Mouse (Mus musculus): ENCODE results near the gene Ankrd54. TPM values are rescaled to one million over a fixed set of nuclear protein-coding genes. Genes with fewer than 3 reads are reported as not detected.

The Ankrd54 gene
- total RNA-seq (2017) = 19.2 and 22.6 TPM in 2 replicates

DNA sequence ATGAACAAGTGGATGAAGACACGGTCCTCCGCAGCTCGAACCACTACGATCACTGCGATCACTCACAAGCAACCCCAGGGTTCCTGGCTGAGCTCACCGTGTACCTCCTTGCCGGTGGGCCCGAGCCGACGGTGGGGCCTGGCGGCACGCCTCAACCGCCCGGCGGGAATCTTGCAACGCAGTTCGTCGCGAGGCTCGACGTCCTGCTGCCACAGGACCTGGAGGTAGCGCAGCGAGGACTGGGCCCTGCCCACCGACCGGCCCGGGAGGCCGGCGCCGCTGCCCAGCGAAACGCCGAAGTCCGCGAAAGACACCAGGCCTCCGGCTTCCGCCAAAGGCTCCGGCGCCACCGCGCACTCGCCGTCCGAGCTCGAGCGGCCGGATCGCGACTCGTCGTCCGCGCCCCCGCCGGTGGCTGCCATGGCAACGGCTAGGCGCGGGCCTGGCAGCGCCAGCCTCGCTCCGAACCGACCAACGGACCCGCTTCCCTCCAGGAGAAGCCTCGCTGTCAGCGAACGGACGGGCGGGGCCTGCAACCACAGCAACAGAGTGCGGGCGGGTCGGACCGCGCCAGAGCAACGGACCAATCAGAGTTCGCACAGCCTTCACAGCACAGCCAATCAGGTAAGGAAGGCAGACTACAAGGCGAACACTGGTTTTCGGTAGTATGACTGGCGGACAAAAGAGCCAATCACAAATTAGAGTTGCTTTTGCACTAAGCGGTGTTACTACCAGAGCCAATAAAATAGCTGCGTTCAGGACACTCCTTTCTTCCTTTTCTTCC, at the start of gene Ankrd54:
Gene Ankrd54 (minus strand): TSS at position 518 of the 784 bp plus-strand sequence.
- ATAC-seq (ENCODE audit: extremely low read depth, insufficient number of reproducible peaks, low FRiP score, poor library complexity, severe bottlenecking) = peak; percentile 97

DNA sequence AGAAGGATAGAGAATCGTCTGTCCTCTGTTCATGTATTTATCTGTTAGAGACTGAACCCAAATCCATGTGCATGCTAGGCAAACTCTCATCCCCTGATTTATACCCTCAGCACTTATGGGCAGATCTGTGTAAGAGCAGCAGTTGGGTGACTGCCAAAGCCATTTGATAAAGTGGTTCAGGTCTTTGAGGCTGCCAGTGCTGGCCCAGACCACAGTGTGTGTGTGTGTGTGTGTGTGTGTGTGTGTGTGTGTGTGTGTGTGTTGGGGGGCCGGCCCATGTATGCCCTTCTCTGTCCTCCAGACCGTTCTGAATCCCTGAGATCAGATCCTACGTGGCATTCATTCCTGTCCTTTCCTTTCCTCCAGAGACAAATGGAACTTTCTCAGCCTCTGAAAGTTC, 49.1 kb upstream of the Ankrd54 start:
- no peak for ATAC-seq (ENCODE audit: extremely low read depth, insufficient number of reproducible peaks, low FRiP score, poor library complexity, severe bottlenecking)

DNA sequence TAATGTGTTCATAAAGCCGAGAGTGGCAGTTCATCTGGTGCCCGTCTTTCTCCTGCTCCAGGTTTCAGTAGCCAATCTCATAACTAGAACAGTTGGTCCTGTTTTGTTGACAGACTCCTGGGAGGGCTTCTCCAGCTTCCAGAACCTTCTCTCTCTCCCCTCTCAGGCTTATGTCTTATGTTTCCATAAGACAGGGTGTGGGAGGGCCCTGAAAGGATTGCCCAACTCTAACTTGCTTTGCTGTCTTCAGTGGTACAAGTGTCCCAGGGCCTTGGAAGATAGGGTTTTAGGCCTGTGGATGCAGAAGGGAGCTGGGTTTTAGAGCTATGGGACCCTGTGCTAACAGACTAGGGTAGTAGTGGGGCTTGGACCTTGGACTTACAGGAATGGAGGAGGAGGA, 47.8 kb upstream of the Ankrd54 start:
- no peak for ATAC-seq (ENCODE audit: extremely low read depth, insufficient number of reproducible peaks, low FRiP score, poor library complexity, severe bottlenecking)

DNA sequence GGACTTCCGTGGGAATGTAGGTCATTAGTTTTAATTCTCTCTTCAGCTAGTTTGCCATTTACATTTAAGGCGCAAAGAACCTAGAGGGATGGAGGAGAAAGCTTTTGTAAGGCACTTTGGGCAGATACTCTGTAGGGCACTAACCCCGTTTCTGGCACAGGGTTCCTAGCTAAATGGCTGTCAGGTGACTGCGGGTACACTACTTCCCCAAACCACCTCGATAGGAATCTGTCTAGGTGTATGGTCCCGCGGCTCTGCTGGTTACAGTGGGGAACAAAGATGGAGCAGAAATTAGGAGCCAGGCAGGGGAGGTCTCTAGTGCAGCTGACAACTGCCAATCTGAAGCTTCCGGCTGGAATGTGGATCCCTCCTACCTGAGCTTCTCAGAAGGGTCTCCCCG, 47.3 kb upstream of the Ankrd54 start:
- no peak for ATAC-seq (ENCODE audit: extremely low read depth, insufficient number of reproducible peaks, low FRiP score, poor library complexity, severe bottlenecking)

DNA sequence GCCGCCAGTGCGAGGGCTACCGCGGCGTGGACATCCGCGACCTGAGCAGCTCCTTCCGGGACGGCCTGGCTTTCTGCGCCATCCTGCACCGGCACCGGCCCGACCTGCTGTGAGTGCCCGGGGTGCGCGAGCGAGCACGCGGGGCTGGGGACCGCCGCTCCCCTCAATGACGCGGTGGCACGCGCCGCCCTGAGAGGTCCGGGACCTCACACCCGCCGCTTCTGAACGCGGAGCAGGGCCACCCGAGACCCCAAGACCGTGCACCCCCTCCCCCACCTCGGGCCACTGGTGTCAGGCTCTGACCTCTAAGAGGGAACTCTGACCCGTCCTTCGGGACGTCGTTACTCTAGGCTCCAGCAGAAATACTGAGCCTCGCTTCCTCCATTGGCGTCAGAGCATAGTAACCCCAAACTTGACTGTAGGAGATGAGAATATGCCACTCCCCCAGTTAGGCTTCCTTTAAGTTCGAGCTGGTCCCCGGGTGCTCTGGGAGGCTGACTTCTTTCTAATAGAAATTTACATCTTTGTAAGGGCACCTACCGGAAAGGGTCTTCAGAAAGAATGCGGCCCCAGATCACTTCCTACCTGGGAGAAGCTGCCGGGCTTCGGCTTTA, 46.7 kb upstream of the Ankrd54 start:
- peak; percentile 9; the same call in 1 of the 2 replicates for ATAC-seq (ENCODE audit: extremely low read depth, insufficient number of reproducible peaks, low FRiP score, poor library complexity, severe bottlenecking)

DNA sequence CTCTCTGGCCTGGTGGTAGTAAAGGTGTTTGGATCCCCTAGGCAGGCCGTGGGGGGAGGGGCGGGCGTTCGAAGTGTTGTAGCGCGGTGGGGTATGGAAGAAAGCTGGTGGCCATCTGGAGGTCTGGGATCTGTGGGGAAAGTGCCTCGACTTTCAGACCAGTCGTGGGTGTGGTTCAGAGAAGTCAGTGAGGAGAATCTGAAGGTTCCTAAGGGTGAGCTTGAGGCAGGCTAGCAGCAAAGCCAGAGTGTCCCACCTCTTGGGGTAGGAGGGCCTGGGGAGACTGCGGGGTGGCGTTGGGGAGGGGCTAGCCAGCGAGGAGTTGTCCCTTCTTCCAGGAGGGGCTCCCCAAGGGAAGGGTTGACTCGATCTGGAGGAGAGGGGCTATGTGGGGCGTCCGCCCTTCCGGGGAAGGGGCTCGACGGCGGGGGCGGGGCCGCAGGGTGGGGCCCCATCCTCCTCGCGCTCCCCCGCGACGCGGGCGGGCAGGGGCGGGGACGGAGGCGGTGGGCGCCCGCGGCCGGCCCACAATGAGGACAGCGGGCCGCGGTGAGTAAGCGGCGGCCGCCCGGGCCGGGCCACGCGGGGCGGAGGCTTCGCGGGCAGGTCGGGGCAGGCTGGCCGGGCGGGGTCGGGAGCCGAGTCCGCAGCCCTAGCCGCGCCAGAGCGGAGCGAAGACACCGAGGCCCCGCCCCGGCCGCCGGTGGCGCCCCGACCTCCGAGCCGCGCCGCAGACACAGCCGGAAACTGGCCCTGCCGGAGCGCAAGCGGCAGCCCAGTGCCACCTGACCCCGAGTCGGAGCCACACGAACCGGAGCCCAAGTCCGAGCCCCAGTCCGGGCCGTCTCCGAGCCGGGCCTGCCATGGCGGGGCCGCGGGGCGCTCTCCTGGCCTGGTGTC, 46.0 kb upstream of the Ankrd54 start, which contains the start of gene Micall1:
Gene Micall1 (plus strand): TSS at position 478 of the 900 bp plus-strand sequence.
- peak; percentile 45 for ATAC-seq (ENCODE audit: extremely low read depth, insufficient number of reproducible peaks, low FRiP score, poor library complexity, severe bottlenecking)

DNA sequence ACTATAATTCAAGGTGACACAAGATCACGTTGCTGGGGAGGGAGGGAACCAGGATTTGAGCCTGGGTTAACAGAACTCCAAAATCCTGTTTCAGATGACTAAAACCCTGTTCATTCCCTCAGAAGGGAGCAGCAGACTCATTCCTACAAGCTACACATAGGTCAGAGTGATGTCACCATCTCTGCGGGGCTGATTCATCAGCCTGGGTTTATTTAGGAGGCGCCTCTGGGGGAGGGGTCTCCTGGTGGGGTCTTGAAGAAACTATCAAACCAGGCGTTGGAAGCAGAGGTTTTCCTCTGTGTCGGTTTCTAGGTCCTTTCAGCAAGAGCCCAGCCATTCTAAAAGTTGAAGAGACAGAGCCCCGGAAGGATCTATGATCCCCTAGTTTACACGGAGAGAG, 45.3 kb upstream of the Ankrd54 start:
- no peak for ATAC-seq (ENCODE audit: extremely low read depth, insufficient number of reproducible peaks, low FRiP score, poor library complexity, severe bottlenecking)

DNA sequence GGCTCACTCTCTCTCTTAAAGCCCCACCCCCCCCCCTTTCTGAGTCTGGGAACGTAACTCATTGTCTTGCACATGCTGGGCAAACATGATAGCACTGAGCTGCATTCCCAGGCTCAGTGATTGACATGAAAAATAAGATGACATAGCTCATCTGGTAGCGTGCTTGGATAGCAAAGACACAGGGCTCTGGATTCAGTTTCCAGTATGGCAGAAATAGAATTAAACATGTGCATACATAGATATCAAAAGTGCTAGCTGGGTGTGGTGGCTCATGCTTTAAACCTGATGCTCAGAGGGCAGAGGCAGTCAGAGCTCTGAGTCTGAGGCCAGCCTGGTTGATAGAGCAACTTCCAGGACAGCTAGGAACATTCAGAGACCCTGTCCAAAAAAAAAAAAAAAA, 43.1 kb upstream of the Ankrd54 start:
- ATAC-seq (ENCODE audit: extremely low read depth, insufficient number of reproducible peaks, low FRiP score, poor library complexity, severe bottlenecking) = no peak

DNA sequence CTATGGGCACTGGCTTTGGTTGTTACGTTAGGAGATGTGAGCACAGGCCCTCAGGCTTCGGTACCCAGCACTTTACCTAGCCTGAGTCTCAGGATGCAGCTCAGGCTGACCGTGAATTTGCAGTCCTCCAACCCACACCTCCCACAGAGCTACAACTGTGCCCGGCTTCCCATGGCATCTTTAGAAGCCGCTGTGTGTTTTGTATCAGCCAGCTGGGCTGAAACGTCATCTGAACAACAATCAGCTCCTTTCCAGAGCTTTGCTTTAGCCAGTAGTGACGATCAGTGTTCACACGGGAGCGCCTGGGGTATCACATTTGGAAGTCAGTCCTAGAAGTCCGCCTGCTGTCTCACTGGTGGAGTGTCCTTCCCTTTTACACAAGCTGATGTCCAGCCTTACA, 40.6 kb upstream of the Ankrd54 start:
- no peak for ATAC-seq (ENCODE audit: extremely low read depth, insufficient number of reproducible peaks, low FRiP score, poor library complexity, severe bottlenecking)

DNA sequence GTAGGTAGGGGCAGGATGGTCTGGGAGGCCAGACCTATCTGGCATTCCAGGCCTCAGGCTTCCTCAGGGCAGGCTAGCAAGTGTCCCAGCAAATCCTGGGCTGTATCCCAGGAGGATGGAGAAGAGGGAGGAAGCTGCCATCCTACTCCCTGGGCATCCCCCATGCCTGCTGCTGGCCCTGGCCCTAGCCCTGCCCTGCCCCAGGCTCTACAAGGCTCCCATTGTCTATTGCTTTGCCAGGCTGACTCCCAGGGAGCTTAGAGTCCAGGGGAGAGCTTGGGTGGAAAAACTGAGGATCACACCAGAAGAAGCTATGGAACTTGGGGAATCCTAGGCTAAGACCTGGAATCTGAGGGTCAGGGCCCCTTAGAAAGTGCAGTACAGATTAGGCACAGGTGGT, 38.8 kb upstream of the Ankrd54 start:
- ATAC-seq (ENCODE audit: extremely low read depth, insufficient number of reproducible peaks, low FRiP score, poor library complexity, severe bottlenecking) = no peak

DNA sequence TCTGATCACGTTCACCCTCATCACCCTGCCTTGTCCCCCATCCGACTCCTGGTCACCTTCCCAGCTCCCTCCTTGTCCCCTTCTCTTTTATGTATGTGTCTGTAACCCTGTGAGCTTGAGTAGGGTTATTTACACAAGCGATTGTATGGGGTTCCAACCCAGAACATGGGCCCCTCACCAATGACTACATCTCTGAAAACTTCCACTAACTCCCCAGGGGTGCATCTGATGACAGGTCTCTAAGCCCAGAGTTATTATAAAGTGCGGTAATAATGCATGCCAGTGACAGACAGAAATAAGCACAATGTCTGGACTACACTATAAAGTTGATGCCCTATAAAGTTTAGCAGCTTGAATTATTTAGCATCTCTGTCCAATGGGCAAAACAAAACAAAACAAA, 37.7 kb upstream of the Ankrd54 start:
- no peak for ATAC-seq (ENCODE audit: extremely low read depth, insufficient number of reproducible peaks, low FRiP score, poor library complexity, severe bottlenecking)

DNA sequence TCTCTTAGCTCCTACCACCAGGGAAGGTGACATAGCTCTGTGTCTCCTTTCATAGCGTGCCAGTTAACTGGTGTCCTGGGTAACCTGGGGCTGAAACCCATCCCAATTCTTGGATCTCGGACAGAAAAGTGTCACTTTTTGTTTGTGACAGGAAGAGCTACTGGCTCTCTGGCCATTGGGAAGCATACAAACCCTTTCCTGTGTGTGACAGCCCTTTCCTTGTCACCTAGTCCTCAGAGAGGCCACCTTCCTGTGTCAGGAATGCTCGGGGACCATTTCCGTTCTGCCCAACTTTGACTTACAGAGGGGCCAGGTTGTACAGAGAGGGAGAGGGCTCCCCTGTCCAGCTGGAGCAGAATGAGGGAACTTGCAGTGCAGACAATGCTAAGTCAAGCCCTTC, 36.8 kb upstream of the Ankrd54 start:
- ATAC-seq (ENCODE audit: extremely low read depth, insufficient number of reproducible peaks, low FRiP score, poor library complexity, severe bottlenecking) = no peak

DNA sequence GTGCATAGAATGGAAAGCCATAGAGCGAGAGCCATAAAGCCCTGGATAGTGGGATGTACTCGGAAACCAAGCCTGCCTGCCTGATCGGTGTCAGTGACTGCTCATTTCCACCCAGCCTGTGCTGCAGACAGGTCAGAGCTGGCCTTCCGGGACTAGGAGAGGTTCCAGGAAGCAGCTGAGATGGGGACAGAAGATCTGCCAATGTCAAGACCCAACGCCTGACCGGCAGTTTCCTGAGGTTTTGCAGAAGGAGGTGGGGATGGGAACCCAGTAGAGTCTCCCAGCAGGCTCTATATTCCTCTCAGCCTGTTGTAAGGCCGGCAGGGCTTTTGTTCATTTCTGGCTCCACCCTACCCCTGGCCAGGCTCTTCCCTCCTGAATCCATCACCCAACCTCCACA, 36.2 kb upstream of the Ankrd54 start:
- ATAC-seq (ENCODE audit: extremely low read depth, insufficient number of reproducible peaks, low FRiP score, poor library complexity, severe bottlenecking) = no peak

DNA sequence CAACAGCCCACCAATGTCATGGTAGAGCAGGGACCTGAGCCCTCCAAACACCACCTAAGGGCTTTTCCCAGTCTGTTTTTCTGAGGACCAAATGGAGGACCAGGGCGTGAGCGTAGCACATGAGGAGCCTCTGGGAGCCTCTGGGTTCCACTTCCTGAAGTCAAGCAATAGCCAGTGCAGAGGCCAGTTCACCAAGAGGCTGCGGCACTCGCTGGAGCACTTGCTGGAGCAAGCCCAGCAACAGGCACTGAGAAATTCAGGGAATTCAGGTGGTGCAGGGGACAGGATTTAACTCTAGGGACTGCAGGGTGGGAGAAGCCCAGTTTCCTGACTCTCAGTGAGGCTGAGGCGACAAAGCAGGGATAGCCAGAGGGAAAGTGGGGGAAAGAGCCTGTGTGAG, 35.5 kb upstream of the Ankrd54 start:
- no peak for ATAC-seq (ENCODE audit: extremely low read depth, insufficient number of reproducible peaks, low FRiP score, poor library complexity, severe bottlenecking)

DNA sequence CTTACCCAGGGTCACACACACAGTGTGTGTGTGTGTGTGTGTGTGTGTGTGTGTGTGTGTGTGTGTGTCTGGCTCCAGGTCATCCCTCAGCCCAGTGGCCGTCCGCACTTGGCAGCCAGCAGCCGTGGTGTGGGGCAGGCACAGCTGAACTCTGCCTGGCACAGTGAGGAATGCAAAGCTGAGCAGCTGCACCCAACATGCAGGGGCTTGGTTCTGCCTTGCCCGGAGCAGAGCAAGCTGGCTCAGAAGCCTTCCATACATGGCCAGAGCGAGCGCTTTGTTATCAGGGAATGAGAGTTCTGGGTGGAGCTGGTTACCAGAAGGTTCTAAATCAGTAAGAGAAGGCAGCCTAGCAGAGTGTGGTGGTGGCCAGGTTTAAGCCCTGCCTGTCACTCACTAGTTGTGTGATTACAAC, 34.9 kb upstream of the Ankrd54 start:
- no peak for ATAC-seq (ENCODE audit: extremely low read depth, insufficient number of reproducible peaks, low FRiP score, poor library complexity, severe bottlenecking)

DNA sequence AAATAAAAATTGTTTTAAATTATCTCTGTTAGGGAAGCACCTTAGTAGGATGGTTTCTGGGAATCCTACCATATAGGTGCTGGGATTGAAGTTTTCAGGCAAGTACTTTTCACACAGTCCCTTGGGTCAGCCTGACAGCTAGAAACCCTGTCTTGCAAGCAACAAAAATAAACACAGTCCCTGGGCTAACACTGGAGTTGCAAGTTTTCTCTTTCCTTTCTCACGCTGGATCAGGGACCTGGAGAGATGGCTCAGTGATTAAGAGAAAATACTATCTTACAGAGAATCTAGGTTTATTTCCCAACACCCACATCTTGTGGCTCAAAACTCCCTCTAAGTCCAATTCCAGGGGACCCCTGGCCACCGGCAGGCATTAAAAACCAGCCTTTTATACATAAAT, 34.4 kb upstream of the Ankrd54 start:
- no peak for ATAC-seq (ENCODE audit: extremely low read depth, insufficient number of reproducible peaks, low FRiP score, poor library complexity, severe bottlenecking)

DNA sequence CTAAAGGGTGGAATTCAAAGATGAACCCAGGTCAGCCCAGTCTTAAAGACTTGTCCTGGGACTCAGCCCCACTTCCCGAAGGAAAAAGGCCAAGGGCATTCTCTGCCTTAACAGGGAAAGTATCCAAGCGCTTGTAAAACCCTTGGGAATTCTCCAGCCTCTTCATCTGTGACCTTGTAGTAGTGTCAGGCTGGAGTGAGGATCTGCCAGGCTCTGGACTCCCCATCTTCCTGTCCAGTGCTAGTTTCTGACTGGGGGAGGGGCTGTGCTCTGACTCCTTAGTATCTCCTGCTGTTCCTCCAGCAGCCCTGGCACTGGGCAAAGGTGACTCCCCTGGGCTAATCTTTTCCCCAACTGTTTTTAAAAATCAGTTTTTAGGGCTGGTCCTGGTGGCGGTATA, 33.9 kb upstream of the Ankrd54 start:
- ATAC-seq (ENCODE audit: extremely low read depth, insufficient number of reproducible peaks, low FRiP score, poor library complexity, severe bottlenecking) = no peak

DNA sequence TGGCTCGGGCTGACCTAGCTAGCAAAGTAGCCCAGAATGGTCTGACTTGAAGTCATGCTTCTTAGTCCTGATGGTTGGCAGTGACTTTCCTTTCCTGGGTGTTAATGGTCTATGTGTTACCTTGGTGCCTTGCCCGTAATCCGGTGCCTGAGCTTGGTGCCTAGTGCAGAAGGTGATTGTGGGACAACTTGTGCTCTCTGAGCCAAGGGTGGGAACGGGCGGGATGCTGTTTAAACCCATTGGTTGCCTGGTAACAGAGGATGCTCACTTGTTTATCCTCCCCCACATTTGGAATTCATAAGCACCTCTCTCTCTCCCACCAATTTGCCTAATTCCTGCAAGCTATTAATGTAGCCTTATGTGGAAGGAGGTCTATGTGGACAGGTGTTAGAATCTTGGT, 32.8 kb upstream of the Ankrd54 start:
- ATAC-seq (ENCODE audit: extremely low read depth, insufficient number of reproducible peaks, low FRiP score, poor library complexity, severe bottlenecking) = no peak

DNA sequence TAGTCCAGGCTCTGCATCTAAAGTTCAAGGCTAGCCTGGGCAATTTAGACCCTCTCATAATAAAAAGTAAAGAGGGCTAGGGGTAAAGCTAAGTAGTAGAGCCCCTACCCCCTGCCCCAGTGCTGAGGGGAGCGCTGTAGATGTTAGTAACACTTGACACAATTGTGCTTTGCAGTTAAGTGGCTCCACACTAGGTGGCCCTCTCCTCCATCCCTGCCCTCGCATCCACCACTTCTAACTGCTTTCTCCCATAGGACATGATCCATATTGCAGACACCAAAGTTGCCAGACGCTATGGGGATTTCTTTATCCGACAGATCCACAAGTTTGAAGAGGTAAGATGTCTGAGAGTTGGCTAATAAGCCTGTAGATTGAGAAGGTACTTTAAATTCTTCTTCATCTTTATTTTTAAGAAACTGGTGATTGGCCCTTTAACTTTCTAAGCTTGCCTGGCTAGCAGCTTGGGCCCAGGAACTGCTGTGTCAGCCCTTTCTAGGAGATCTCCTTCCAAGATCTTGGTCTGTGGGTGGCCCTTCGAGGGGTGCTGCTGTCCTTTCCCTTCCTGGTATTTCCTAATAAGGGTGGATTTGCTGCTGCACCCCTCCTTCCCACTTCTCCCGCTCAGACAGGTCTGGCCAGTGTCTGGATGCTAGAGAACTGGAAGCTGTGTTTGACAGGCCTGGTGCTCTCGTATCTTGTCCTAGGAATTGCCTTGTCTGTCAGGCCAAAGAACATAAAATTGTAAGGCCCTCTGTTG, 30.6 kb upstream of the Ankrd54 start:
- ATAC-seq (ENCODE audit: extremely low read depth, insufficient number of reproducible peaks, low FRiP score, poor library complexity, severe bottlenecking) = no peak

All from neutrophil, adult 5-6 weeks (primary cell).